ENCODE assay signal across 13 mouse cellular contexts in the genomic region with DNA sequence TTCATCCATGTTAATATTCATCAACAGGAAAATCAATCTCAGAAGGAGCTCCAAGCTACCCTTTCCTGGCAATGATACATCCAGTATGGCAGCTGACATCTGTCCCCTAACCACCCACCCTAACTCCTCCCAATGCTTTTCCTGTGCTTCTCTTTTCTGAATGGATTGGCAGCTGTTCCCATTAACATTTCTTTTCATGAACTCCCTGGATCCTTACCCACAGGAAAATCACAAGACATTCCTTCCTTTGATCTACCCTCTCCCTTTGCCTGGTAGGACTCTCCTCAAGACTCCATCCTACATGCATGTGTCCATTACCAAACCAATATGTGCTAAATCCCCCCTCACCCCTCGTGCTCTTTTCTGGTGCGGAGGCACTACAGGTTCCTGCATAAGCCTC.
"Had no signal": no experiment of that assay in that cellular context is flagged by ENCODE, and none has a peak within 500 bp of the region (broad histone marks: within the 10 kb centered on the region; RNA-seq: fewer than 3 reads in every experiment).

No protein-coding gene starts in this region.

- H3K9me3 ChIP-seq: liver, embryonic 13.5 days; midbrain, embryonic 12.5 days; midbrain, embryonic 15.5 days; neural tube, embryonic 13.5 days had no signal

- H3K4me3 ChIP-seq: left cerebral cortex, adult 2 months; liver, embryonic 13.5 days; midbrain, embryonic 12.5 days; midbrain, embryonic 15.5 days; neural tube, embryonic 13.5 days had no signal

- H3K27me3 ChIP-seq: liver, embryonic 13.5 days; midbrain, embryonic 12.5 days; midbrain, embryonic 15.5 days; neural tube, embryonic 13.5 days had no signal

- ATAC-seq: midbrain, embryonic 15.5 days had no signal

- H3K4me1 ChIP-seq: midbrain, embryonic 12.5 days; midbrain, embryonic 15.5 days; neural tube, embryonic 13.5 days had no signal

- DNase-seq: kidney, postnatal 25 days; layer of hippocampus, postnatal 36 days; liver, embryonic 13.5 days; lung, adult 2 months; lung, postnatal 14 days; retina, postnatal 1 day; thymus, adult 18-20 months; thymus, postnatal 14 days; thymus, postnatal 4 days had no signal

- H3K36me3 ChIP-seq: liver, embryonic 13.5 days; midbrain, embryonic 12.5 days; midbrain, embryonic 15.5 days; neural tube, embryonic 13.5 days had no signal
